Mouse (Mus musculus) midbrain, embryonic 16.5 days (tissue): Measurements from ENCODE around the gene Tmem30a. TPM values are rescaled to one million over a fixed set of nuclear protein-coding genes. Genes with fewer than 3 reads are reported as not detected.

Source experiments
- ATAC-seq: fragments of 200-750 bp; cut with Nextera tagmentation; 2 replicates; pipeline ENCODE4 v1.8.0; 2017; ENCODE audit warnings: moderate TSS enrichment
- H3K27ac ChIP-seq: fragments of 300-500 bp; sonication (generic); 2 replicates; pipeline ENCODE4 v1.5.1; 2014; ENCODE audit warnings: mild to moderate bottlenecking, low read length, mixed read lengths
- H3K27me3 ChIP-seq: fragments of 300-500 bp; sonication (generic); 2 replicates; pipeline ENCODE4 v1.6.1; 2014; ENCODE audit warnings: low read depth, low read length, mixed read lengths; ENCODE audit not compliant: control insufficient read depth, insufficient read depth
- H3K36me3 ChIP-seq: fragments of 300-500 bp; sonication (generic); 2 replicates; pipeline ENCODE4 v1.6.1; 2014; ENCODE audit warnings: mild to moderate bottlenecking, low read length, moderate library complexity, mixed read lengths; ENCODE audit not compliant: control insufficient read depth, insufficient read depth
- H3K4me1 ChIP-seq: fragments of 300-500 bp; sonication (generic); 2 replicates; pipeline ENCODE4 v1.6.1; 2014; ENCODE audit warnings: mild to moderate bottlenecking, low read length, mixed read lengths; ENCODE audit not compliant: control insufficient read depth, insufficient read depth
- H3K4me2 ChIP-seq: fragments of 300-500 bp; sonication (generic); 2 replicates; pipeline ENCODE4 v1.6.1; 2014; ENCODE audit warnings: mild to moderate bottlenecking, low read length, mixed read lengths
- H3K4me3 ChIP-seq: fragments of 300-500 bp; sonication (generic); 2 replicates; pipeline ENCODE4 v1.5.1; 2014; ENCODE audit warnings: low read depth, mild to moderate bottlenecking, low read length, moderate library complexity, mixed read lengths
- H3K9ac ChIP-seq: fragments of 300-500 bp; sonication (generic); 2 replicates; pipeline ENCODE4 v1.6.1; 2014; ENCODE audit warnings: low read depth, low read length, mixed read lengths
- H3K9me3 ChIP-seq: fragments of 300-500 bp; sonication (generic); replicated peaks from 2 replicates; pipeline ENCODE4 v1.6.1; 2014; ENCODE audit warnings: mild to moderate bottlenecking, low read length, mixed read lengths; ENCODE audit not compliant: control insufficient read depth, poor library complexity, severe bottlenecking
- WGBS: fragments of 180-500 bp; shearing (Covaris S2); extraction: QIAGEN DNeasy Blood & Tissue Kit; methylation state at CpG from one replicate; pipeline ENCODE4 v1.1.7; 2014; 5-methylcytosine and 5-hydroxymethylcytosine counted together
- polyA plus RNA-seq: library from polyadenylated mRNA; unstranded; fragments of >200 nt; fragmentation: Nextera tagmentation; extraction: Ambion mirVana; gene quantifications from 2 replicates; pipeline ENCODE4 v1.2.1, GENCODE M21; 2015

The Tmem30a gene
- 127 and 136 TPM in 2 replicates for polyA plus RNA-seq

DNA sequence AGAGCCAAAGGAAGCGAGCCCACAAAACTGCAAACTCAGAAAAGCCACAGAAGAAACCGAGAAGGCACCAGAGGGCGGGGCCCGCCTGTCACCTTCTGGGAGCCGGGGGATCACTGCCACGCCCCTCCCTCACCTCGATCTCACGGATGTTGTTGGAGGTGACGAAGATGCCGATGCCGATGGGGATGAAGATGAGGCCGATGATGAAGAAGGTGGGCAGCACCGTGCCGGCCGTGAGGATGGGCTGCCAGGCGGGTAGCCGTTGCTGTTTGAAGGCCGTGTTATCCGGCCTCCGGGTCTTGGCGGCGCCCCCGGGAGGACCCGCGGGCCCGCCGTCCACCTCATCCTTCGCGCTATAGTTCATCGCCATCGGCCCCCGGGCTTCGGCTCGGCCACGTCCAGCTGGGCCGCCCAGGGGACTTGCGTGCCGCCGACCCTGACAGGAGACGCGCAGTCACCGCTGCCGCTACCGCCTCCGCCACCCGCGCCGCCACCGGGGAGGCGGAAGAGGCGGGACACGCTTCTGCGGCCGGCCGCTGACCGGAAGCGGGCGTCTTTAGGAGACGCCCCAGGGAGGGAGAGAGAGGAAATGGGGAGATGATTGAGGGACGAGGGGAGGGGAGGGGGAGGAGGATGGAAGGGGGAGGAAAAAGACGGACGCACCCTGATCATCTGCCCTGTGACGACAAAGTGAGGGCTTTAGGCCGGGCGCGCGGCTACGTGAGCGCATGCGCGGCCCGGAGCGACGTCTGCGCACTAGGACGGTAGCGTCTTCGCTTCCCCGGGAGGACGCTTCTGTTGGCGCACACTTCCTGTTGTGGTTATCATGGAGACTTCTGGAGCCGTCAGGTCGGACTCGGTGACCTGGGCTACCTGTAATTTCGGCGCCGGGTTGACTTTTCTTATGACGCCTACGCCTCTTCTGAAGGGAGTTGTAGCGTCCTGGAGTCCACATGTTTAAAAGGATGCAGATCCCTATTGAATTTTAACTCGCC is at the start of gene Tmem30a:
Gene Tmem30a, minus strand, starts transcription at position 667 of the 995 bp plus-strand sequence.
- H3K9me3 ChIP-seq, result no peaks in the 10 kb centered on the region
- no peaks in the 10 kb centered on the region for H3K27me3 ChIP-seq
- H3K9ac ChIP-seq, result peak within 1 kb of the TSS; percentile 96
- H3K36me3 ChIP-seq, result no peaks in the 10 kb centered on the region
- ATAC-seq, result peak; percentile 99
- peak within 1 kb of the TSS; percentile 93 for H3K4me3 ChIP-seq
- peak within 1 kb of the TSS; percentile 86 for H3K4me2 ChIP-seq
- peak within 1 kb of the TSS; percentile 91 for H3K27ac ChIP-seq
- peaks cover 28% of the 10 kb centered on the region for H3K4me1 ChIP-seq
- WGBS, result under 1% methylated on average over 83 of the region's 91 CpGs

DNA sequence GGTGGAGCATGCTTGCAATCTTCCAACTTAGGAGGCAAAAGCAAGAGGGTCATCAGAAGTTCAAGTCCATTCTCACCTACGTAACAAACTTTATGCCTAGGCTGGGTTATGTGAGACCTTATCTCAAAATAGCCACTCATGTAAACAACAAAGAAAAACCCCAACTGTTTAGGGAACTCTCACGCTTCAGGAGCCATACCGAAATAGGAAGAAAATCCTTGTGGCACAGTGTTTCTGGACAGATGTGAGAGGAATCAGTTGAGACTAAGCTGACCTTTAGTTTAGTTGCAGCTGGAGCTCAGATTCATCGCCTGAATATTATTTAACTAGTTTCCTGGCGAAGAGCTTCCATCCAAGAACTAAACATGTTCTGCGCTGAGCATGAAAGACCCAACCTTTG is 49.3 kb upstream of the Tmem30a start:
- H3K9me3 ChIP-seq, result no peaks in the 10 kb centered on the region
- no peak overlapping the region for H3K4me3 ChIP-seq
- no peaks in the 10 kb centered on the region for H3K27me3 ChIP-seq
- WGBS, result 89% methylated on average over 6 of the region's 6 CpGs
- H3K36me3 ChIP-seq, result no peaks in the 10 kb centered on the region
- no peaks in the 10 kb centered on the region; the same call in 1 of the 2 replicates for H3K4me1 ChIP-seq
- no peak for ATAC-seq
- no peak overlapping the region for H3K27ac ChIP-seq
- H3K9ac ChIP-seq, result no peak overlapping the region
- no peak overlapping the region for H3K4me2 ChIP-seq

DNA sequence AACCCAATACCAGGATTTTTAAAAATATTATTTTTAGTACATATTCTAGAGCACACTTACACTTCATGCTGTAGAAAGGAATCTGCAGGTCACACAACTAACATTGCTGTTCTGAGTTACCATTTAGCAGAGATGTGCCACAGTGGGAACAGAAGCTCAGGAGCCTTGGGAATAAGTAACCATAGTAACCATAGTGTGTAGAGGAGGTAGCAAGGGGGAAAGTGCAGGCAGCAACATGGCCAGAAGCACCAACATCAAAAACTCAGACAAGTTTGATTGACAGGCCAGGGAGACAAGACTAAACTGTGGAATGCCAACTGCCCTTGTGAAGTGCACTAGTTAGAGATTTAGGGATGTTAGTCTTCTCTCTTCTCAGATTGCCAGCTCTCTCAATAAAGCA is 48.7 kb upstream of the Tmem30a start:
- H3K4me1 ChIP-seq, result no peaks in the 10 kb centered on the region; the same call in 1 of the 2 replicates
- ATAC-seq, result peak; percentile 68

DNA sequence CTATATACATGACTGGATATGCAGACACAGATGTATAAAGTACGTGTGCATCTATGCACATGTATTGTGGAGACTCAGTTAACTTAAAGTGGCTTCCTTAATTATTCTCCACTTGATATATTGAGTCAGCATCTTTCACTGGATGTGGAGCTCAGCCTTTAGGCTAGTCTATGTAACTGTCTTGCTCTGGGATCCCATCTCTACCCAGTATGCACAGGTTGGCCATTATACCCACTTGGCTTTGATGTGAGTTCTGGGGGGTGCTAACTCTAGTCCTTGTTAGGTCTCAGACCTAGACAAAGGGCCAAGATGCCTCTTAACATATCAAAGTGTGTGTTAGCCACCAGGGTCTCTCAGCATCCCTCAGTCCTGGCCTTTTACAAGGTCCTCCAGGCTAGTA is 38.0 kb upstream of the Tmem30a start:
- WGBS, result 72% methylated on average over 1 of the region's 1 CpGs
- H3K27ac ChIP-seq, result no peak overlapping the region
- no peaks in the 10 kb centered on the region for H3K9me3 ChIP-seq
- no peaks in the 10 kb centered on the region for H3K36me3 ChIP-seq
- peak; percentile 55 for ATAC-seq
- peaks cover 14% of the 10 kb centered on the region for H3K4me1 ChIP-seq
- H3K4me3 ChIP-seq, result no peak overlapping the region
- H3K9ac ChIP-seq, result no peak overlapping the region
- H3K4me2 ChIP-seq, result no peak overlapping the region
- no peaks in the 10 kb centered on the region for H3K27me3 ChIP-seq

More for the DNA sequence above, 48.7 kb upstream of the Tmem30a start:
- H3K9ac ChIP-seq, result no peak overlapping the region
- no peaks in the 10 kb centered on the region for H3K9me3 ChIP-seq
- H3K36me3 ChIP-seq, result no peaks in the 10 kb centered on the region
- H3K4me3 ChIP-seq, result no peak overlapping the region
- no peak overlapping the region for H3K4me2 ChIP-seq
- H3K27me3 ChIP-seq, result no peaks in the 10 kb centered on the region
- H3K27ac ChIP-seq, result no peak overlapping the region

DNA sequence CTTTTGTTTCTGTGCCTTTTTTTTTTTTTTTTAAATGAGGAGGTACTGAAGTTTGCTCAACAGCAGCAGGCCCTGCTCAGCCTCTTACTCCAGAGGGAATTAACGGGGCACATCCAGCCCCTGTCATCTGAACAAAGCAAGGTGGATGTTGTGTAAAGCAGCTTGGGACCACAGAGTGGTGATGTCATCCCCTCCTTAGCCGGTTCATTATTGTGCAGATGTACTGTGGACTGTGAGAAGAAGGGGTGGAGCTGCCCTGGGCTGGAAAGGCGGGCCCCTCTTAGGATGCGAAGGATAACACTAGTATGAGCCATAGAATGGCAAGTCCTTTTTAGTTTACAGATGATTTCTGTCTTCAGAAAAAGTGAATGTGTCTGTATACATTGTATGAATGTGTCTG is 37.6 kb upstream of the Tmem30a start:
- no peak overlapping the region for H3K27ac ChIP-seq
- peak; percentile 82 for ATAC-seq
- H3K4me3 ChIP-seq, result no peak overlapping the region; the same call in 1 of the 2 replicates
- 4% methylated on average over 4 of the region's 4 CpGs for WGBS
- H3K4me2 ChIP-seq, result peak overlapping the region; percentile 52; the same call in 1 of the 2 replicates
- H3K9ac ChIP-seq, result no peak overlapping the region
- no peaks in the 10 kb centered on the region for H3K36me3 ChIP-seq
- peaks cover 14% of the 10 kb centered on the region for H3K4me1 ChIP-seq
- H3K9me3 ChIP-seq, result no peaks in the 10 kb centered on the region
- no peaks in the 10 kb centered on the region for H3K27me3 ChIP-seq

DNA sequence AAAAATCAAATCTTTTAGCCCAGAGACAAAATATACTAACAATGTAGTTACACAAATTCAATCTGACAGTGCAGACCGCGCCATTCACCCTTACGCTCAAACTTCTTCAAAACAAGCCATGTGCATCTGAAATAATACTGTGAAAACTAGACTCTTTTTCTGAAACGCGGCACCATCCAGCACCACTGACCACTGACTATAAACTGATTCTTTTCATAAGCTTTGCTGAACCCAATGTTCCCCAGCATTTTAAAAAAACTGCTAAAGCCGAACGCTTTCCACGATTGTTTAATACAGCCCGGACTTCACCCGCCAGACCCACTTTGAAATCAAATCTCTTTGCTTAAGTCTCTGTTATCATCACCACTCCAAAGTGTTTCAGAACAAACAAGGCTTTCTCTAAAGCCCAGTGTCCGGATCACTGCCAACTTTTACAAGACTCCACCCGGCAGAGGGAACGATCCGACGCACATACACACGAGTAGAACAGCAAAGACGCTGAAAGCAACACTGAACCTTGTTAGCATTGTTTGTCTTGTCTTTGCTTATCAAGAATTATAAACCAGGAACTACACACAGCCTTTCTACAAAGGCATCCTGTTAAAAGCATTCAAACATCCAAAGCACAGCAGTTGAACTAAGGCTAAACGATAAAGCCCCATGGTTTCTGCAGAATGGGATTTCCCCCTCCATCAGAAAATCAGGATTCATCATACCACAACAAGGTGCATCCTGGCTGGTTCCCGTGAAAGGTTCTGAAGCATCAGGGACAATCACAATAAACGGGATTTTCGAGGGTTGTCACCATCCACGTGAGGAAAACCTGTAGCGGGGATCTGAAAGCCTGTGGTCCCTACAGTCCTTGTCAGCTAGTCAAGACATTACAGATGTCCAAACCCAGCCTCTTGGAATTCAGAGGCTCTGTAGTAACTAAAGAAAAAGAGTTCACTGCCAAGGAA is 36.8 kb upstream of the Tmem30a start:
- ATAC-seq, result no peak; the same call in 1 of the 2 replicates
- Histone ChIP-seq H3K4me1 (peaks cover 14% of the 10 kb centered on the region), H3K4me2 (peak overlapping the region; percentile 52), H3K4me3 (peak overlapping the region; percentile 31), H3K9me3 (no peaks in the 10 kb centered on the region), H3K27ac (no peak overlapping the region), H3K9ac (peak overlapping the region; percentile 32; the same call in 1 of the 2 replicates), H3K36me3 (no peaks in the 10 kb centered on the region), H3K27me3 (no peaks in the 10 kb centered on the region)
- 10% methylated on average over 23 of the region's 23 CpGs for WGBS

DNA sequence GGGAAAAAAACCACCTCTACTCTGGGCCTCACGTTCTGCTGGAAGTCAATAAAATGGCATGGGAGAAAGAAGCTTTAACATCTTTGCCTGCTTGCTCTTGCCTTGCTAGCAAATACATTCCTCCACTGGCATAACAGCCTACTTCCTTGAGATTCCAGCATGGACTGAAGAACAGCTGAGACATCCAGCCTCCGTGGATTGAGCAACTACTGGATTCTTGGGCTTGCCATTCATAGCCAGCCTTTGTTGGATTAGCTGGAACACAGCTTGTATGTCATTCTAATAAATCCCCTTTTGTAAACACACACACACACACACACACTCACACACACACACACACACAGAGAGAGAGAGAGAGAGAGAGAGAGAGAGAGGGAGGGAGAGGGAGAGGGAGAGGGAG is 33.8 kb upstream of the Tmem30a start:
- ATAC-seq, result no peak

DNA sequence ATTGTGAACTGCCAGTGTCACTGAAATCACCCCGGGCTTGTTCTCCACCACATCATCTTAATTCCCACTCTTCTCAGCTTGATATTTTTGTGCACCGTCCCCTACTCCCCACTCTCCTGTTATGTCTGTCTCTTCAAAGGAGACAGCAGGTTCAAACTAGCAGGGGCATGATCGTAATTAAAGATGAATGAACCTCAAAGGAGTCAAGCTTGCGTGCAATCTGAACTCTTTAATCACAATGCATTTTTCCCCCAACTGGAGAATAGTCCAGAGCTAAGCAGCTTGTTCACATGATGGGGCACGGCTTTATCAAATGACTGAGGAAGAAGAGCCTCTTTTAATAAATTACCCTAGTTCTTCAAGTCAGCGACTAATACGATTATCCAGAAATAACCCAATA is 32.2 kb upstream of the Tmem30a start:
- ATAC-seq, result no peak
- Histone ChIP-seq H3K36me3 (no peaks in the 10 kb centered on the region), H3K4me3 (no peak overlapping the region), H3K9ac (no peak overlapping the region), H3K4me2 (no peak overlapping the region), H3K27me3 (no peaks in the 10 kb centered on the region), H3K4me1 (peaks cover 9% of the 10 kb centered on the region), H3K9me3 (no peaks in the 10 kb centered on the region), H3K27ac (no peak overlapping the region)
- 11% methylated on average over 7 of the region's 7 CpGs for WGBS

More for the DNA sequence above, 33.8 kb upstream of the Tmem30a start:
- H3K9me3 ChIP-seq, result no peaks in the 10 kb centered on the region
- H3K27ac ChIP-seq, result no peak overlapping the region
- 35% methylated on average over 2 of the region's 2 CpGs for WGBS
- no peak overlapping the region for H3K4me2 ChIP-seq
- peaks cover 14% of the 10 kb centered on the region for H3K4me1 ChIP-seq
- no peak overlapping the region for H3K4me3 ChIP-seq
- H3K27me3 ChIP-seq, result no peaks in the 10 kb centered on the region
- no peak overlapping the region for H3K9ac ChIP-seq
- no peaks in the 10 kb centered on the region for H3K36me3 ChIP-seq
